Mouse (Mus musculus) CH12.LX (cell line): ENCODE data around the gene Trim24. TPM values are rescaled to one million over a fixed set of nuclear protein-coding genes. Genes with fewer than 3 reads are reported as not detected.

Source experiments
- DNase-seq: peaks from one replicate; pipeline ENCODE4 v3.0.0-alpha.2; 2013; ENCODE audit errors: extremely low read depth
- H3K27ac ChIP-seq: 2 replicates; pipeline ENCODE4 v1.5.1; 2012; ENCODE audit warnings: low read depth, mild to moderate bottlenecking, control low read depth, moderate library complexity; ENCODE audit not compliant: insufficient read depth
- H3K27me3 ChIP-seq: replicated peaks from 2 replicates; pipeline ENCODE3; 2012; ENCODE audit warnings: inconsistent platforms
- H3K36me3 ChIP-seq, 2 experiments: replicated peaks in 1 of 2; 2 replicates each; pipeline versions ENCODE3 to v1.6.1; 2012; ENCODE audit warnings: inconsistent platforms in 1 of 2, low read length in 1 of 2, mild to moderate bottlenecking in 1 of 2, mixed read lengths in 1 of 2, moderate library complexity in 1 of 2; ENCODE audit not compliant: control insufficient read depth in 1 of 2, insufficient read depth in 1 of 2
- H3K4me1 ChIP-seq, 2 experiments: 2 replicates each; pipeline ENCODE4 v1.6.1; 2012; ENCODE audit warnings: inconsistent platforms in 1 of 2, moderate library complexity in 1 of 2; ENCODE audit not compliant: insufficient read depth in 2 of 2, control insufficient read depth in 1 of 2
- H3K4me2 ChIP-seq: 2 replicates; pipeline ENCODE4 v1.6.1; 2012; ENCODE audit warnings: low read depth, mild to moderate bottlenecking, control low read depth; ENCODE audit not compliant: poor library complexity, insufficient read depth, severe bottlenecking
- H3K4me3 ChIP-seq, 3 experiments: fragments of 150-350 bp in 1 of 3; sonication (generic) in 1 of 3; replicated peaks in 1 of 3; 2 replicates each; pipeline versions ENCODE3 to v1.5.1; 2011 to 2012; ENCODE audit warnings: low read depth in 2 of 3, low read length in 2 of 3, mild to moderate bottlenecking in 2 of 3, moderate library complexity in 2 of 3, control low read depth in 1 of 3, improper control_type of control experiment in 1 of 3, inconsistent platforms in 1 of 3, mixed read lengths in 1 of 3; ENCODE audit not compliant: poor library complexity in 1 of 3
- H3K79me2 ChIP-seq: replicated peaks from 2 replicates; pipeline ENCODE4 v1.6.1; 2012; ENCODE audit warnings: mild to moderate bottlenecking, moderate library complexity; ENCODE audit not compliant: control insufficient read depth, poor library complexity, insufficient read depth, severe bottlenecking; ENCODE audit errors: extremely low read depth
- H3K9ac ChIP-seq: 2 replicates; pipeline ENCODE4 v1.6.1; 2012; ENCODE audit warnings: low read depth, mild to moderate bottlenecking, control low read depth, moderate library complexity; ENCODE audit not compliant: insufficient read depth
- H3K9me3 ChIP-seq: replicated peaks from 2 replicates; pipeline ENCODE3; 2012; ENCODE audit warnings: low read length, inconsistent platforms, mixed read lengths
- BHLHE40 ChIP-seq: IDR thresholded peaks from 2 replicates; pipeline ENCODE4 v1.6.1; 2011; ENCODE audit warnings: mild to moderate bottlenecking, low read depth, low read length, improper control_type of control experiment
- CHD1 ChIP-seq: IDR thresholded peaks from 2 replicates; pipeline ENCODE4 v1.6.1; 2012; ENCODE audit warnings: low read depth, low read length, improper control_type of control experiment, inconsistent platforms
- CHD2 ChIP-seq: IDR thresholded peaks from 2 replicates; pipeline ENCODE4 v1.6.1; 2011; ENCODE audit warnings: low read length, improper control_type of control experiment
- CTCF ChIP-seq, 2 experiments: IDR thresholded peaks in 1 of 2; conservative IDR thresholded peaks in 1 of 2; 2 replicates each; pipeline ENCODE4 v1.5.1; 2011 to 2012; ENCODE audit warnings: low read depth in 2 of 2, low read length in 2 of 2, improper control_type of control experiment in 1 of 2, inconsistent platforms in 1 of 2, mild to moderate bottlenecking in 1 of 2, moderate library complexity in 1 of 2
- E2F4 ChIP-seq: IDR thresholded peaks from 2 replicates; pipeline ENCODE4 v1.6.1; 2011; ENCODE audit warnings: low read depth, low read length, improper control_type of control experiment; ENCODE audit not compliant: insufficient replicate concordance
- ELF1 ChIP-seq: IDR thresholded peaks from 2 replicates; pipeline ENCODE4 v1.6.1; 2014; ENCODE audit warnings: low read depth, mild to moderate bottlenecking, inconsistent platforms, low read length, improper control_type of control experiment
- EP300 ChIP-seq: IDR thresholded peaks from 2 replicates; pipeline ENCODE4 v1.6.1; 2011; ENCODE audit warnings: low read length, improper control_type of control experiment
- KAT2A ChIP-seq: IDR thresholded peaks from 2 replicates; pipeline ENCODE4 v1.6.1; 2012; ENCODE audit warnings: low read length, improper control_type of control experiment, inconsistent platforms; ENCODE audit not compliant: insufficient replicate concordance
- MAFK ChIP-seq: IDR thresholded peaks from 2 replicates; pipeline ENCODE4 v1.6.1; 2011; ENCODE audit warnings: low read length, improper control_type of control experiment; ENCODE audit not compliant: insufficient replicate concordance
- MAX ChIP-seq: IDR thresholded peaks from 2 replicates; pipeline ENCODE4 v1.6.1; 2011; ENCODE audit warnings: low read length, improper control_type of control experiment
- MXI1 ChIP-seq: IDR thresholded peaks from 2 replicates; pipeline ENCODE4 v1.6.1; 2011; ENCODE audit warnings: mild to moderate bottlenecking, low read depth, low read length, improper control_type of control experiment
- MYC ChIP-seq: IDR thresholded peaks from 2 replicates; pipeline ENCODE4 v1.6.1; 2011; ENCODE audit warnings: low read depth, mild to moderate bottlenecking, improper control_type of control experiment, low read length
- NELFE ChIP-seq: IDR thresholded peaks from 2 replicates; pipeline ENCODE4 v1.6.1; 2011; ENCODE audit warnings: low read depth, low read length, improper control_type of control experiment
- NRF1 ChIP-seq: IDR thresholded peaks from 2 replicates; pipeline ENCODE4 v1.6.1; 2014; ENCODE audit warnings: low read depth, mild to moderate bottlenecking, inconsistent platforms, low read length, improper control_type of control experiment, moderate library complexity
- POLR2AphosphoS2 ChIP-seq: IDR thresholded peaks from 2 replicates; pipeline ENCODE4 v1.6.1; 2011; ENCODE audit warnings: low read depth, low read length, improper control_type of control experiment
- RAD21 ChIP-seq: IDR thresholded peaks from 2 replicates; pipeline ENCODE4 v1.6.1; 2011; ENCODE audit warnings: low read depth, mild to moderate bottlenecking, low read length, improper control_type of control experiment, moderate library complexity
- RCOR1 ChIP-seq: conservative IDR thresholded peaks from 2 replicates; pipeline ENCODE4 v1.6.1; 2012; ENCODE audit warnings: low read depth, mild to moderate bottlenecking, inconsistent platforms, low read length, improper control_type of control experiment
- SIN3A ChIP-seq: IDR thresholded peaks from 2 replicates; pipeline ENCODE4 v1.6.1; 2012; ENCODE audit warnings: low read length, improper control_type of control experiment, inconsistent platforms
- SMC3 ChIP-seq: IDR thresholded peaks from 2 replicates; pipeline ENCODE4 v1.6.1; 2011; ENCODE audit warnings: low read depth, low read length, improper control_type of control experiment
- TCF12 ChIP-seq: IDR thresholded peaks from 2 replicates; pipeline ENCODE4 v1.6.1; 2014; ENCODE audit warnings: low read depth, mild to moderate bottlenecking, inconsistent platforms, low read length, improper control_type of control experiment
- UBTF ChIP-seq: IDR thresholded peaks from 2 replicates; pipeline ENCODE4 v1.6.1; 2012; ENCODE audit warnings: low read depth, mild to moderate bottlenecking, inconsistent platforms, low read length, improper control_type of control experiment, moderate library complexity
- USF1 ChIP-seq: IDR thresholded peaks from 2 replicates; pipeline ENCODE4 v1.6.1; 2014; ENCODE audit warnings: low read depth, mild to moderate bottlenecking, inconsistent platforms, low read length, improper control_type of control experiment
- USF2 ChIP-seq: conservative IDR thresholded peaks from 2 replicates; pipeline ENCODE4 v1.6.1; 2011; ENCODE audit warnings: low read depth, low read length, improper control_type of control experiment
- ZC3H11A ChIP-seq: IDR thresholded peaks from 2 replicates; pipeline ENCODE4 v1.6.1; 2012; ENCODE audit warnings: low read depth, mild to moderate bottlenecking, inconsistent platforms, low read length, improper control_type of control experiment
- ZKSCAN1 ChIP-seq: IDR thresholded peaks from 2 replicates; pipeline ENCODE4 v1.6.1; 2012; ENCODE audit warnings: low read depth, inconsistent platforms, low read length, improper control_type of control experiment, borderline replicate concordance
- ZMIZ1 ChIP-seq: IDR thresholded peaks from 2 replicates; pipeline ENCODE4 v1.6.1; 2012; ENCODE audit warnings: low read depth, mild to moderate bottlenecking, inconsistent platforms, low read length, improper control_type of control experiment
- dilution Hi-C: fragments of 300-500 bp; cut with MboI; formaldehyde crosslinking; loops from 2 replicates; pipeline ENCODE4 v1.14.3; 2020; ENCODE audit warnings: low sequenced_read_pairs; ENCODE audit not compliant: extremely low pct_unique_long_range_greater_than_20kb, extremely low pct_ligation_motif_present
- in situ Hi-C: fragments of 300-500 bp; cut with MboI; formaldehyde crosslinking; loops from 3 replicates; pipeline ENCODE4 v1.14.3; 2019; ENCODE audit warnings: low sequenced_read_pairs, low pct_ligation_motif_present, low pct_unique_long_range_greater_than_20kb, mixed read lengths
- polyA plus RNA-seq: library from polyadenylated mRNA; unstranded; fragments of >175 nt; gene quantifications from 2 replicates; pipeline ENCODE4 v1.2.1, GENCODE M21; 2012; ENCODE audit warnings: low read depth; ENCODE audit not compliant: insufficient read length
- total RNA-seq, 2 experiments: library from RNA; depleted of rRNA; stranded (reverse); fragments of 300-350 nt in 1 of 2; fragments of >200 nt in 1 of 2; gene quantifications; 2 replicates each; pipeline ENCODE4 v1.2.3; 2012 to 2014

Gene Trim24
- total and polyA plus RNA-seq, 3 experiments: 23.7 to 35.7 (median 31.7) TPM

GRCm38 (mm10) chr6:37851352-37851751, 19.3 kb upstream of the Trim24 start:
- no peak for DNase-seq
- Histone ChIP-seq H3K4me2 (no peak overlapping the region), H3K4me3 (no peak overlapping the region)

GRCm38 (mm10) chr6:37853289-37853688, 17.3 kb upstream of the Trim24 start:
- in situ Hi-C loops: loop anchor here (25.0 kb wide), 1 partner anchor 266 kb away; no protein-coding TSS in a partner anchor

More at GRCm38 (mm10) chr6:37851352-37851751, 19.3 kb upstream of the Trim24 start:
- Histone ChIP-seq H3K4me1 (no peaks in the 10 kb centered on the region), H3K79me2 (no peaks in the 10 kb centered on the region), H3K9me3 (peaks cover 7% of the 10 kb centered on the region), H3K9ac (no peak overlapping the region), H3K36me3 (no peaks in the 10 kb centered on the region), H3K27me3 (no peaks in the 10 kb centered on the region), H3K27ac (no peak overlapping the region)
- TF ChIP-seq CHD2 (no peak), MYC (no peak), SMC3 (no peak), CTCF (conservative IDR thresholded peaks at IDR 0.05 in 1 of 2, IDR thresholded peaks at IDR 0.05 in 1 of 2; ENCODE audit: low read depth in 2 of 2, low read length in 2 of 2) (no peak), POLR2AphosphoS2 (no peak), MXI1 (no peak), RAD21 (no peak), NELFE (no peak), NRF1 (no peak), RCOR1 (no peak), ZKSCAN1 (no peak), CHD1 (no peak), USF2 (no peak)
- in situ Hi-C loops (loop anchor here (25.0 kb wide), 1 partner anchor 264 kb away; no protein-coding TSS in a partner anchor), dilution Hi-C loops (no loop called here)

More at GRCm38 (mm10) chr6:37853289-37853688, 17.3 kb upstream of the Trim24 start:
- Histone ChIP-seq H3K9ac (no peak overlapping the region), H3K27ac (no peak overlapping the region), H3K4me2 (no peak overlapping the region), H3K4me1 (no peaks in the 10 kb centered on the region), H3K36me3 (no peaks in the 10 kb centered on the region), H3K27me3 (no peaks in the 10 kb centered on the region), H3K79me2 (no peaks in the 10 kb centered on the region), H3K4me3 (no peak overlapping the region), H3K9me3 (peaks cover 3% of the 10 kb centered on the region)
- dilution Hi-C loops: no loop called here
- DNase-seq: no peak
- TF ChIP-seq EP300 (no peak), NRF1 (no peak), ZMIZ1 (no peak), ZKSCAN1 (no peak), TCF12 (no peak), RAD21 (no peak), ELF1 (no peak), E2F4 (no peak), UBTF (no peak), MAFK (no peak), KAT2A (no peak), ZC3H11A (no peak), MXI1 (no peak), USF1 (no peak), BHLHE40 (no peak), RCOR1 (no peak), SIN3A (no peak), MAX (no peak), POLR2AphosphoS2 (no peak), MYC (no peak)
